Mouse (Mus musculus): Measurements from ENCODE around the gene Gm1123. TPM values are rescaled to one million over a fixed set of nuclear protein-coding genes. Genes with fewer than 3 reads are reported as not detected.

Gene Gm1123
- polyA plus RNA-seq, 1 experiment from 2014 or later, result not detected

GRCm38 (mm10) chr9:98963661-98964060, 71.9 kb downstream of the Gm1123 start:
- no peak for ATAC-seq (ENCODE audit: low FRiP score, low read depth)
- Histone ChIP-seq H3K9ac (replicated peaks) (no peak overlapping the region), H3K36me3 (no peaks in the 10 kb centered on the region), H3K4me3 (no peak overlapping the region), H3K9me3 (no peaks in the 10 kb centered on the region), H3K27me3 (peaks cover 94% of the 10 kb centered on the region), H3K4me2 (replicated peaks) (no peak overlapping the region), H3K27ac (replicated peaks) (no peak overlapping the region), H3K4me1 (peaks cover 4% of the 10 kb centered on the region; the same call in 1 of the 2 replicates)
- 6% methylated on average over 18 of the region's 18 CpGs for WGBS

- Histone ChIP-seq H3K4me1 (peaks cover 4% of the 10 kb centered on the region; the same call in 1 of the 2 replicates), H3K27ac (replicated peaks) (no peak overlapping the region), H3K4me3 (no peak overlapping the region), H3K4me2 (replicated peaks) (no peak overlapping the region), H3K27me3 (peaks cover 92% of the 10 kb centered on the region), H3K9me3 (no peaks in the 10 kb centered on the region), H3K36me3 (no peaks in the 10 kb centered on the region), H3K9ac (replicated peaks) (no peak overlapping the region)
- WGBS, result 1% methylated on average over 20 of the region's 20 CpGs
- no peak for ATAC-seq (ENCODE audit: low FRiP score, low read depth)
Observed at GRCm38 (mm10) chr9:98962478-98963142, 72.9 kb downstream of the Gm1123 start.

- Histone ChIP-seq H3K4me1 (peaks cover 9% of the 10 kb centered on the region), H3K36me3 (no peaks in the 10 kb centered on the region), H3K9me3 (no peaks in the 10 kb centered on the region), H3K4me2 (replicated peaks) (no peak overlapping the region), H3K27ac (replicated peaks) (no peak overlapping the region), H3K27me3 (peaks cover 91% of the 10 kb centered on the region), H3K4me3 (no peak overlapping the region), H3K9ac (replicated peaks) (no peak overlapping the region)
- ATAC-seq (ENCODE audit: low FRiP score, low read depth), result no peak
- 5% methylated on average over 22 of the region's 22 CpGs for WGBS
Observed at GRCm38 (mm10) chr9:98961591-98962477, 73.7 kb downstream of the Gm1123 start.

GRCm38 (mm10) chr9:98960348-98960747, 75.2 kb downstream of the Gm1123 start:
- Histone ChIP-seq H3K9me3 (no peaks in the 10 kb centered on the region), H3K27ac (replicated peaks) (no peak overlapping the region), H3K4me3 (no peak overlapping the region), H3K4me1 (peaks cover 23% of the 10 kb centered on the region), H3K36me3 (no peaks in the 10 kb centered on the region), H3K9ac (replicated peaks) (no peak overlapping the region), H3K4me2 (replicated peaks) (no peak overlapping the region), H3K27me3 (peaks cover 93% of the 10 kb centered on the region)
- 18% methylated on average over 5 of the region's 5 CpGs for WGBS
- no peak for ATAC-seq (ENCODE audit: low FRiP score, low read depth)

- WGBS, result 26% methylated on average over 3 of the region's 3 CpGs
- Histone ChIP-seq H3K9me3 (no peaks in the 10 kb centered on the region), H3K36me3 (no peaks in the 10 kb centered on the region), H3K27ac (replicated peaks) (no peak overlapping the region), H3K4me3 (no peak overlapping the region), H3K9ac (replicated peaks) (no peak overlapping the region), H3K4me2 (replicated peaks) (no peak overlapping the region), H3K27me3 (peaks cover 93% of the 10 kb centered on the region), H3K4me1 (peaks cover 28% of the 10 kb centered on the region)
- ATAC-seq (ENCODE audit: low FRiP score, low read depth), result no peak
Observed at GRCm38 (mm10) chr9:98959851-98960250, 75.7 kb downstream of the Gm1123 start.

- H3K4me3 ChIP-seq, result peak overlapping the region; percentile 9; the same call in 1 of the 2 replicates
- no peak for ATAC-seq (ENCODE audit: low FRiP score, low read depth)
Observed at GRCm38 (mm10) chr9:98958628-98959027, 76.9 kb downstream of the Gm1123 start.

GRCm38 (mm10) chr9:98957751-98958351, 77.7 kb downstream of the Gm1123 start:
- H3K36me3 ChIP-seq, result no peaks in the 10 kb centered on the region
- ATAC-seq (ENCODE audit: low FRiP score, low read depth), result no peak
- no peaks in the 10 kb centered on the region for H3K9me3 ChIP-seq
- peaks cover 34% of the 10 kb centered on the region for H3K4me1 ChIP-seq
- H3K4me2 ChIP-seq (replicated peaks), result no peak overlapping the region
- peak overlapping the region; percentile 48 for H3K4me3 ChIP-seq
- under 1% methylated on average over 23 of the region's 23 CpGs for WGBS
- peaks cover 93% of the 10 kb centered on the region for H3K27me3 ChIP-seq
- H3K27ac ChIP-seq (replicated peaks), result no peak overlapping the region
- no peak overlapping the region for H3K9ac ChIP-seq (replicated peaks)

More at GRCm38 (mm10) chr9:98958628-98959027, 76.9 kb downstream of the Gm1123 start:
- 5% methylated on average over 6 of the region's 6 CpGs for WGBS
- H3K4me2 ChIP-seq (replicated peaks), result no peak overlapping the region
- no peaks in the 10 kb centered on the region for H3K36me3 ChIP-seq
- H3K27me3 ChIP-seq, result peaks cover 93% of the 10 kb centered on the region
- H3K9me3 ChIP-seq, result no peaks in the 10 kb centered on the region
- H3K27ac ChIP-seq (replicated peaks), result no peak overlapping the region
- peaks cover 34% of the 10 kb centered on the region for H3K4me1 ChIP-seq
- no peak overlapping the region for H3K9ac ChIP-seq (replicated peaks)

Other genes with a start within 250 kb of the Gm1123 start
- not detected in 2 replicates for gene Prr23a1, start 193.2 kb downstream of the Gm1123 start, polyA plus RNA-seq (2016; fragmentation: Nextera tagmentation; extraction: Ambion mirVana)
- not detected in 2 replicates for gene Prr23a2, start 179.2 kb downstream of the Gm1123 start, polyA plus RNA-seq (2016; fragmentation: Nextera tagmentation; extraction: Ambion mirVana)
- gene Prr23a3, start 170.9 kb downstream of the Gm1123 start, polyA plus RNA-seq (2016; fragmentation: Nextera tagmentation; extraction: Ambion mirVana), result not detected in 2 replicates
- not detected in 2 replicates for gene 7420426K07Rik, start 132.6 kb downstream of the Gm1123 start, polyA plus RNA-seq (2016; fragmentation: Nextera tagmentation; extraction: Ambion mirVana)
- gene Foxl2, start 80.4 kb downstream of the Gm1123 start, polyA plus RNA-seq (2016; fragmentation: Nextera tagmentation; extraction: Ambion mirVana), result 2.7 and 4.1 TPM in 2 replicates
- 84.9 and 88.0 TPM in 2 replicates for gene Faim, start 49.3 kb downstream of the Gm1123 start, polyA plus RNA-seq (2016; fragmentation: Nextera tagmentation; extraction: Ambion mirVana)
- gene Pik3cb, start 104.9 kb upstream of the Gm1123 start, polyA plus RNA-seq (2016; fragmentation: Nextera tagmentation; extraction: Ambion mirVana), result 2.4 and 2.8 TPM in 2 replicates
- not detected in 2 replicates for gene Faiml, start 201.5 kb upstream of the Gm1123 start, polyA plus RNA-seq (2016; fragmentation: Nextera tagmentation; extraction: Ambion mirVana)
- gene Cep70, start 207.7 kb upstream of the Gm1123 start, polyA plus RNA-seq (2016; fragmentation: Nextera tagmentation; extraction: Ambion mirVana), result 53.5 and 57.0 TPM in 2 replicates

Measured in midbrain, embryonic 12.5 days (tissue).